Mouse (Mus musculus) liver, embryonic 11.5 days (tissue): Measurements from ENCODE around the gene Sox5. TPM values are rescaled to one million over a fixed set of nuclear protein-coding genes. Genes with fewer than 3 reads are reported as not detected.
A peak's percentile ranks its signal among the peaks of the same experiment; 100 is the strongest.

Experiments used
- ATAC-seq: fragments of 200-750 bp; cut with Nextera tagmentation; replicated peaks from 2 replicates; pipeline ENCODE4 v1.8.0; 2017; ENCODE audit warnings: moderate number of reproducible peaks, mild to moderate bottlenecking, moderate TSS enrichment, moderate library complexity; ENCODE audit not compliant: low FRiP score
- DNase-seq: peaks from one replicate; pipeline ENCODE4 v3.0.0-alpha.2; 2017; ENCODE audit warnings: low spot score
- H3K27ac ChIP-seq: fragments of 300-500 bp; sonication (generic); 2 replicates; pipeline ENCODE4 v1.5.1; 2014; ENCODE audit warnings: mild to moderate bottlenecking, low read depth, low read length, control low read depth
- H3K27me3 ChIP-seq: fragments of 300-500 bp; sonication (generic); replicated peaks from 2 replicates; pipeline ENCODE4 v1.6.1; 2014; ENCODE audit warnings: low read length, mixed read lengths; ENCODE audit not compliant: control insufficient read depth, insufficient read depth
- H3K36me3 ChIP-seq: fragments of 300-500 bp; sonication (generic); 2 replicates; pipeline ENCODE4 v1.6.1; 2014; ENCODE audit warnings: mild to moderate bottlenecking, low read length, moderate library complexity, mixed read lengths; ENCODE audit not compliant: control insufficient read depth, insufficient read depth
- H3K4me1 ChIP-seq: fragments of 300-500 bp; sonication (generic); replicated peaks from 2 replicates; pipeline ENCODE4 v1.6.1; 2014; ENCODE audit warnings: low read length, mixed read lengths; ENCODE audit not compliant: control insufficient read depth, insufficient read depth
- H3K4me2 ChIP-seq: fragments of 300-500 bp; sonication (generic); 2 replicates; pipeline ENCODE4 v1.6.1; 2014; ENCODE audit warnings: mild to moderate bottlenecking, control low read depth, moderate library complexity
- H3K4me3 ChIP-seq: fragments of 300-500 bp; sonication (generic); 2 replicates; pipeline ENCODE4 v1.5.1; 2014; ENCODE audit warnings: low read depth, low read length, control low read depth
- H3K9ac ChIP-seq: fragments of 300-500 bp; sonication (generic); 2 replicates; pipeline ENCODE4 v1.6.1; 2014; ENCODE audit warnings: low read depth, low read length, control low read depth
- H3K9me3 ChIP-seq: fragments of 300-500 bp; sonication (generic); 2 replicates; pipeline ENCODE4 v1.6.1; 2016; ENCODE audit warnings: low read length, inconsistent platforms, mixed read lengths; ENCODE audit not compliant: control insufficient read depth
- WGBS: fragments of 180-500 bp; shearing (Covaris S2); extraction: QIAGEN DNeasy Blood & Tissue Kit; methylation state at CpG from one replicate; pipeline ENCODE4 v1.1.7; 2014; 5-methylcytosine and 5-hydroxymethylcytosine counted together
- polyA plus RNA-seq: library from polyadenylated mRNA; unstranded; fragments of >200 nt; fragmentation: Nextera tagmentation; extraction: Ambion mirVana; gene quantifications from 2 replicates; pipeline ENCODE4 v1.2.1, GENCODE M21; 2014

Gene Sox5
- polyA plus RNA-seq, 1 experiment from 2014 or later, result 10.6 TPM

DNA sequence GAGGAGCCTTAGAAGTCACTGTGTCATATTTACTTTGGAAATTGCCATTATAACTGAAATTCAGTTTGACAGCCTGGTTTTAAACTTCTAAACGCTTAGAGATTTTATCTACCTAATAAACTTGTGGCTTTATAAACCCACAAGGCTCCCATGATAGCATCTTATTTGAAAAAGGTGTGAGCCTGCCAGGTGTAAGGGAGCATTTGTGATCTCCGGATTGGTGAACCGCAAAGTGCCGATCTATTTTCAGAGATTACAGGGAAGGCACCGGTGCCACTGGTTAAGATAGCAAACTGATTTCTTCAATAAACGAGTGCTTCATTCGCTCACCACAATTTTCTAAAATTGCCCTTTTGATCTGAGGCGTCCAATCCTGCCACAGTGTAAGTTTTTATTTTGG, 107.9 kb downstream of the Sox5 start:
- no peak overlapping the region for H3K4me3 ChIP-seq
- H3K36me3 ChIP-seq, result no peaks in the 10 kb centered on the region
- no peaks in the 10 kb centered on the region for H3K4me1 ChIP-seq
- H3K9ac ChIP-seq, result no peak overlapping the region
- no peaks in the 10 kb centered on the region for H3K27me3 ChIP-seq
- no peaks in the 10 kb centered on the region for H3K9me3 ChIP-seq
- H3K27ac ChIP-seq, result no peak overlapping the region
- 76% methylated on average over 8 of the region's 8 CpGs for WGBS
- H3K4me2 ChIP-seq, result no peak overlapping the region
- no peak for DNase-seq
- ATAC-seq, result no peak

DNA sequence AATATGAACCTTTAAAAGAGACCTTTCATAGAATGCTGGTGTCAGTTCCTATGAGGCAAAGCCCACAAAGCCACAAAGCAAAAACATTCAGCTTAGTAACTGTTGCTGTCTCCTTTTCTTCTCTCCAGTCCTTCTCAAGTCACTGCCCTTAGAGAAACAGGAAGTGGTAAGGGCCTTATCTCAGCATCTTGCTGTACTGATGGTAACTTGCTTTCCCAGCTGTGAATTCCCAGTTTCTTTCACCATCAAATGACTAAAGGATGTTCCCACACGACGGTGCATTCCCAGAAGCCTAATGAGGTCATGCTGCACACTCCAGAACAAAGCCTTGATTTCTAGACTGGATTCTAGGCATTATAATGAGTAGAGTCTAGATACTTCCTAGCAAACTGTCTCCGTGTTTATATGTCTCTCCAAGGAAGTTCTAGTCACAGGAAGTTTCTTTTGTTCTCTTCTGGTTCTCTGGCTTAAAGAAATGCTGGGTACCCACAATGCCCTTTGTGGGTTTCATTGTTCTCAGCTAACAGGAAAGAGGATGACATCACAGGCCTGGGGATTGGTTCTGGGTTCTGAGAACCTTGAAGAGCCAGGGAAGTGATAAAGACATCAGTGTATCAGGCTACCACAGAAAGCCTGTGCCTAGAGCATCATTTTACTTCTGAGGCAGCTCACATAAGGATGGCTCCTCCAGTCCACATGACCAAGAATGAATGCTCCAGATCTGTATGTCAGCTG, 111.2 kb downstream of the Sox5 start:
- no peak overlapping the region for H3K27ac ChIP-seq
- no peaks in the 10 kb centered on the region for H3K36me3 ChIP-seq
- H3K4me1 ChIP-seq, result no peaks in the 10 kb centered on the region
- no peaks in the 10 kb centered on the region for H3K27me3 ChIP-seq
- H3K4me2 ChIP-seq, result no peak overlapping the region
- no peak overlapping the region for H3K9ac ChIP-seq
- 0 out of 2 replicates have a peak, but pooled peaks cover 4% of the 10 kb centered on the region for H3K9me3 ChIP-seq
- 30% methylated on average over 3 of the region's 3 CpGs for WGBS
- DNase-seq (no peak), ATAC-seq (no peak)
- H3K4me3 ChIP-seq, result no peak overlapping the region

DNA sequence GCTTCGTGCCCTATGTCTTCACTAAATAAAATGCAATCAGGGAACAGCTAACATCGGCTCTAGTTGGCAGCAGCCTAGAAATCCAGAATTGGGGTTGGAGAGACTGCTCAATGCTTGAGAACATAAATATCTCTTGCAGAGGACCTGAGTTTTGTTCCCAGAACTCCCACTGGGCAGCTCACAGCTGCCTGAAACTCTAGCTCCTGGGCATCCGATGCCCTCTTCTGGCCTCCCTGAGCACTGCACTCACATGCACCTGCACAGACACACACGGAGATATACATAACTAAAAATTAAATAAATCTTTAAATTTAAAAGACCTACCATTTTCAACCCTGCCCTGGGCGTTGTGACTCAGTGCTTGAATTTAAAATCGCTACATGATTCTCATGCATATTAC, 115.2 kb downstream of the Sox5 start:
- no peak for ATAC-seq
- Histone ChIP-seq H3K36me3 (no peaks in the 10 kb centered on the region), H3K4me3 (no peak overlapping the region), H3K4me1 (no peaks in the 10 kb centered on the region), H3K9me3 (0 out of 2 replicates have a peak, but pooled peaks cover 4% of the 10 kb centered on the region), H3K27me3 (no peaks in the 10 kb centered on the region), H3K9ac (no peak overlapping the region), H3K4me2 (no peak overlapping the region), H3K27ac (no peak overlapping the region)
- 90% methylated on average over 6 of the region's 6 CpGs for WGBS
- DNase-seq, result no peak

DNA sequence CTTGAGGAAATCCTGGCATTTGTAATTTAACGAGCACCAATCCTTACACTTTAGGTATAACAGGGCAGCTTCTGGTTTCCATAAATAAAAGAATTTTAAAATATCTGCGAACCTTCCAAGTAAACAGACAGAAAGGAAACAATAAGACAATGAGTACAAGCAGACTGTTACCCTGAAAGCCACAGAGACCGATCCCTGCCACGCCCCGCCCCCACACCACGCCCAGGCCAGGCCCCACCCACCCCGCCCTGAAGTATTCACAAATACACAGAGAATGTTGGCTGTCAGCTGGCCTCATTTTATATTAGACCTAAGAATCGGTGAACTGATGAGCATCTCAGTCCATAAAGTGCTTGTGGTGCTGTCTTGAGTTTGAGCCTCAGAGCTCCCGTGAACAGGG, 117.0 kb downstream of the Sox5 start:
- H3K4me3 ChIP-seq, result no peak overlapping the region
- H3K27me3 ChIP-seq, result no peaks in the 10 kb centered on the region
- ATAC-seq (no peak), DNase-seq (no peak)
- 0 out of 2 replicates have a peak, but pooled peaks cover 4% of the 10 kb centered on the region for H3K9me3 ChIP-seq
- no peak overlapping the region for H3K4me2 ChIP-seq
- no peaks in the 10 kb centered on the region for H3K4me1 ChIP-seq
- H3K36me3 ChIP-seq, result no peaks in the 10 kb centered on the region
- WGBS, result 67% methylated on average over 9 of the region's 9 CpGs
- no peak overlapping the region for H3K27ac ChIP-seq
- no peak overlapping the region for H3K9ac ChIP-seq

DNA sequence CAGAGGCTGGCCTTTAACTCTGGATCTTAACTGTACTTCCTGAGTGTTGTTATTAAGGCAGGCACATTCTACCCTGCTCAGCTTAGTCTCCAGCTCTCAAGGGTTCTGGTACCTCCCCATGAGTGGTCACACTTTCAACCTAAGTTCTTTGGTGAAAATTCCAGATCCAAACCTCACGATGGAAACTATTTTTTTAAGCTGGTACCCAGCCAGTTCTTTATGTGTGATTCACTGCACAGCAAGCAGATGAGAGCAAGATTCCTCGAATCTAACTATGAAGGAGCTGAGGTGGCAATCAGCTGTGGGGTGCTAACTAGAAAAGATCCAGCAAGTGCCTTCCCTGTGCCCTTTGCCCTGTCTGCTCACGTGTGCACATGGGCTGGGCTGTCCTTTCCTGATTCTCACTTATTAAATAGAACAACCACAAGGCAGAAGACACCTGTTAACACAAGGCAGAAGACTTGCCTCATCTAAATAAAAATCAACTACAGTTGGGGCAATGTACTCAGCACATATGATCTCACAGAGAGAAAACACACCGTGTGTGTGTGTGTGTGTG, 118.2 kb downstream of the Sox5 start:
- no peak overlapping the region for H3K4me3 ChIP-seq
- ATAC-seq (no peak), DNase-seq (no peak)
- H3K27me3 ChIP-seq, result no peaks in the 10 kb centered on the region
- 0 out of 2 replicates have a peak, but pooled peaks cover 4% of the 10 kb centered on the region for H3K9me3 ChIP-seq
- no peak overlapping the region for H3K4me2 ChIP-seq
- no peaks in the 10 kb centered on the region for H3K36me3 ChIP-seq
- no peak overlapping the region for H3K9ac ChIP-seq
- WGBS, result 67% methylated on average over 4 of the region's 4 CpGs
- no peak overlapping the region for H3K27ac ChIP-seq
- no peaks in the 10 kb centered on the region for H3K4me1 ChIP-seq

DNA sequence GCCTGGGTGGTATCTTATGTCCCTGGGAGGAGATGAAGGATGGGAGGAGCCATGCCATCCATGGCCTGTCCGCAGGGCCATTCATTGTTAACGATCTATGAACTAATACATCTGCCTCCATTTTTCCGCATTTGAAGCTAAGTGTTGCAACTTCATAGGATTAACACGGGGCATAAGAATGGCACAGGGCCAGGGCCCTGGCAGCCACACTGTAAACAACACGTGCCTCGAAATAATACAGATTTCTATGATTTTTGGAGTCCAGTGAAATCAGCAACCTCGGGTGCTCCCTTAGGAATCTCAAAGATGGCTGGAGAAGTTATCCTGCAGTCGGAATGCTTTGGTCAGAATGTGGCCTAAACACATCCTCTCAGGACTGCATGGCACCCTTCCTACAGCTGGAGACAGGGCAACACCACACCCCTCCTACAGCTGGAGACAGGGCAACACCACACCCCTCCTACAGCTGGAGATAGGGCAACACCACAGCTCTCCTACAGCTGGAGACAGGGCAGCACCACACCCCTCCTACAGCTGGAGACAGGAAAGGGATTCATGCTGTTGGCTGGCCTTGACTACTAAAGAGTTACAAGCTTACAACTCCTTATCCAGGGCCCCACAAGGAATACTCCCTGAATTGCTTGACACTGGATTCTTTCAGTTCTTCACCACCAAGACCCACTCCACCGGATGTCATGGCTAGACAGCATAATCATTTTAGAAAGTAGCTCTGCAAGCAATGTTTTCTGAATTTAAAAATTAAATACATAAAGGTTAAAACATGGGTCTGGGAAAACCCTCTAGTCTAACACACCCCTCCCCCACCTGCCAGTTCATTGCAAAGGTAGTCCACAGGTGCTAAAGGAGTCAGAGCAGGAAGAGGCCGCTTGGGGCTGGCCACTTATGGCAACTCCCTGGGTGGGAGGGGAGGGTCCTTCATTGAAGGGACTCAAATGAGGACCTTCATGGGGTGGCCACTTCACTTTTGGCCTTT, 122.4 kb downstream of the Sox5 start:
- Histone ChIP-seq H3K4me1 (no peaks in the 10 kb centered on the region), H3K9me3 (no peaks in the 10 kb centered on the region), H3K36me3 (no peaks in the 10 kb centered on the region), H3K4me2 (no peak overlapping the region), H3K9ac (no peak overlapping the region), H3K27me3 (no peaks in the 10 kb centered on the region), H3K27ac (no peak overlapping the region), H3K4me3 (no peak overlapping the region)
- WGBS, result 82% methylated on average over 10 of the region's 10 CpGs
- no peak for DNase-seq
- ATAC-seq, result no peak

DNA sequence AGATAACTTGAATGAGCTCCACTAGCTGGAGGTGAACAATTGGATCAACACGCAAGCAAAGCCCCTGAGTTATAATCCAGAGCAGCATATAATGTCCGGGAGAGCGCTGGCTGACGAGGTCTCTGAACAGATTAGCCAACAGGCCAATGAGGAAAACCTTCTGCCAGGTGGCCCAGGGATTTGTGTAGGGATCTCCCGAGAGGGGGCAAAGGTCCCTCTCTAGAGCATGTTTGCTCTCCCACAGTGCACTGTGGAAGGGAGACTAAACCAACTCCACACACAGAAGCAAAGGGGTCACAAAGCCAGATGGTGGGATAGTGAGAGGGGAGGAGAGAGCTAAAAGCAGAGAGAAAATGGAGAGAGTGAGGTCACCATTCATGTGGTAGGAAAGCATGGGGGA, 128.9 kb downstream of the Sox5 start:
- Histone ChIP-seq H3K36me3 (no peaks in the 10 kb centered on the region), H3K27ac (peak overlapping the region; percentile 58), H3K9ac (no peak overlapping the region), H3K4me2 (no peak overlapping the region), H3K4me1 (no peaks in the 10 kb centered on the region; the same call in 1 of the 2 replicates), H3K9me3 (no peaks in the 10 kb centered on the region), H3K4me3 (no peak overlapping the region), H3K27me3 (no peaks in the 10 kb centered on the region)
- DNase-seq (no peak), ATAC-seq (peak; percentile 57; the same call in 1 of the 2 replicates)
- WGBS, result 70% methylated on average over 5 of the region's 5 CpGs

DNA sequence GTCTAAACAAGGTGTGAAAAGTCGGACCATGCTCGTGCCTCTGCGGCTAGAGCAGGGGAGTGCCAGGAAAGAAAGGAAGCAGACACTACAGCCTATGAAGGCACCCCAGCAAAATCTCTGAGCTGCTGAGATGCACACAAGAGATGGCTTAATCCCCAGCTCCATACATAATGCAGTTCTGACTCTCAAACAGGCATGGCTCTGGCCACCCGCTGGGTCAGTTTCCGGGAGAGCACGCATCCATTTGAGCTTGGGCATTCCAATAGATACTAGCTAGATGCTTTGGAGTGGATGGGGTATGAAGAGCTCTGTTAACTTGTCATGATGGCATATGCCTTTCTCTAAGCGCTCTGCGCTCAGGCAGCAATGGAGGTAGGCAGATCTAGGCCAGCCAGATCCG, 132.9 kb downstream of the Sox5 start:
- no peak overlapping the region for H3K4me2 ChIP-seq
- 70% methylated on average over 9 of the region's 9 CpGs for WGBS
- H3K27me3 ChIP-seq, result no peaks in the 10 kb centered on the region
- ATAC-seq (no peak), DNase-seq (no peak)
- H3K9ac ChIP-seq, result no peak overlapping the region
- H3K9me3 ChIP-seq, result no peaks in the 10 kb centered on the region
- H3K27ac ChIP-seq, result no peak overlapping the region
- no peaks in the 10 kb centered on the region for H3K36me3 ChIP-seq
- H3K4me3 ChIP-seq, result no peak overlapping the region
- H3K4me1 ChIP-seq, result no peaks in the 10 kb centered on the region; the same call in 1 of the 2 replicates
